Mouse (Mus musculus): Measurements from ENCODE around the gene Hist1h2aa.

The Hist1h2aa gene

DNA sequence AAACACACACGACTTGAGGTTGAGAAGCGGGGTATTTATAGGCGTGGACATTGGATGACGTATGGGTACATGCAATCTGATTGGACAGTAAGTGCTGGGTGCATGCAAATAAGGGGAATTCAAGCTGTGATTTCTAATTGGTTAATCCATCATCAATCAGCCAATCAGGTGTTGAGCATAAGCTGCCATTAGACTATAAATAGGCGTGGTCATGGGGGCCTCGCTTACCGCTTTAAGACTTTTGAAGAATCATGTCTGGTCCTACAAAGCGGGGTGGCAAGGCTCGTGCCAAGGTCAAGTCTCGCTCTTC is at the start of gene Hist1h2aa:
Gene Hist1h2aa, plus strand, starts transcription at position 252 of the 310 bp plus-strand sequence.
- CTCF ChIA-PET: no interaction called here

GRCm38 (mm10) chr13:23885540-23885939 is 48.7 kb upstream of the Hist1h2aa start:
- CTCF ChIA-PET: interaction anchor here (0.7 to 0.8 kb wide), 2 partner anchors 54 to 65 kb away, joined by 7 to 9 read pairs; no protein-coding TSS in a partner anchor

DNA sequence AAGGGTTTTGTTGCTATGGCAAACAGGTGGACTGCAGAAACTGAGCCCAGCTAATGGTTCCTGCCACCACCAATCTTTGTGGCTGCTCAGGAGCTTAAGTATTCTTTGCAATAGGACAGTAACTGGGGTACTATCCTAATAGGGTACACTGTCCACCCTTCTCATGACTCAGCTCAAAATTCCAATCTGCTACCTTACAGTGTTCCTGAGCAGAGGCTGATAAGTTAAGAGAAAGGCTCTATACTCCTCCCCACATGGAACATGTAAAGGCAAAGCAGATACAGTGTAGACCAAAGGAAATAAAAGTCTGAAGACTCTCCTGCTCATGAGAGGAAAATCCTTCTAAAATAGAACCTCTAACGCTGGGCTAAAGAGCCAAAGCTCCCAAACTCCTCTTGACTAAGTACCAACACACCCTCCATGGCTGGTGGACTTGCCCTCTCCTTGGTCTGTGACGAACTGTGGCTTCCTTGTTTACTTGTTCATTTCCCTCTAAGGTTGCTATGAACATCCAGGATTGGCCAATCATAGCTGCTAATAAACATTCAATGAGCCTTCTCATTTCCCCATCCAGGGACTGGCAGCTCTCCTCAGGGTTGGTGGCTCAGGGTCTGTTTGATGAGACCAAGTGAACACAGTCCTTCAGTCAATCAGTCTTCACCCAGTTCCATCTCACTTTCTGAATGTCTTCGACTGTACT is 47.1 kb upstream of the Hist1h2aa start:
- CTCF ChIA-PET: interaction anchor here (0.7 kb wide), 2 partner anchors 12 to 24 kb away, joined by 5 to 6 read pairs; no protein-coding TSS in a partner anchor

GRCm38 (mm10) chr13:23889011-23889605 is 45.2 kb upstream of the Hist1h2aa start:
- CTCF ChIA-PET: no interaction called here

DNA sequence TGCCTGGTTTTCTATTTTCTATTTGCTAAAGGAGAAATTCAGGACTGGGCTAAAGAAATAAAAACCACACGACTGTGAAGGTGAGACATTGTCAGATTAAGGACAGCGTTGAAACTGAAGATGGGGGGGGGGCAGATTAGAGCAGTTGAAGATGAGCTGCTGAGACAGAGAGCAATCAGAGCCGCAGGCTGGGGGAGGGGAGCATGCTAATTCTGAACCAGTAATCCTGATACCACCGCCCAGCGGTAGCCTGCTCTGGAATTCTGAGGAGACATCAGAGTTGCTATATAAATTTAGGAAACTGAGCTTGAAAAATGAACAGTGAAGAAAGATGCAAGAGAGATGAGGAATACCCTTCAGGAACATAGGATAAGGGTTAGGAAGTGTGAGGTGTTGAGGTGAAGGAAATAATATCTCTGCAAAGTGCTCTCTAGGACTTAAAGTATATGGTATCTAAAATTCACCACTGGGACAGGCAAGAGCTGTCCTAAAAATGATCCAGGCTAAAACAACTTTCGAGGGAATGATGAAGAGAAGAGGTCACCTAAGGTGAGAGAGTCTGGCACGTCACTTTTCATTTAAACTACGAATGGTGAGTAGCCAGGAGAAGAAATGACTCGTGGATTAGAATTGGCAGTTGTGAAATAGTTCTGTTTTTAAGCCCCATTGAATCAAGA is 41.5 kb upstream of the Hist1h2aa start:
- CTCF ChIA-PET: no interaction called here

- CTCF ChIA-PET: no interaction called here
These were observed 41.0 kb upstream of the Hist1h2aa start for GRCm38 (mm10) chr13:23893269-23893593.

DNA sequence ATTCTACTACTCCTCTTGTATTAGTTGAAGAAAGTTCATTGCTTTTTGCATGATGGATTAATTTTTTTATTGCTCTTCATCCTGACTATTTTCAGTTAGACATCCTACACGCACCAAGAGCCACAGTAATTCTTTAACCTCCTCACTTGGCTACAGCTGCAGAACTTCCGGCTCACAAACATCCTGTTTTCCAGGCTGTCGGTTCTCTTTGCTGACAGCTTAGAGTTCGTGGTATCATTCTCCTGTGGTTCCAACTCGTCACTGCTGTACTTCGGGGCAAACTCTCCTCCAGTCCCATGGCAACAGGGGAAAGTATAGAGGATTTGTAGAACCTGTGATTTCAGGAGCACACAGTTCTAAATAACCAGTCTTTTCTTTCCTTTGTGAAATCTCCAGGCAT is 36.0 kb upstream of the Hist1h2aa start:
- CTCF ChIA-PET: interaction anchor here (0.5 to 1.2 kb wide), 2 partner anchors 10 to 15 kb away, joined by 3 to 4 read pairs; no protein-coding TSS in a partner anchor

GRCm38 (mm10) chr13:23906906-23907305 is 27.4 kb upstream of the Hist1h2aa start:
- CTCF ChIA-PET: no interaction called here

- CTCF ChIA-PET: no interaction called here
These were observed 24.1 kb upstream of the Hist1h2aa start for GRCm38 (mm10) chr13:23910121-23910520.

DNA sequence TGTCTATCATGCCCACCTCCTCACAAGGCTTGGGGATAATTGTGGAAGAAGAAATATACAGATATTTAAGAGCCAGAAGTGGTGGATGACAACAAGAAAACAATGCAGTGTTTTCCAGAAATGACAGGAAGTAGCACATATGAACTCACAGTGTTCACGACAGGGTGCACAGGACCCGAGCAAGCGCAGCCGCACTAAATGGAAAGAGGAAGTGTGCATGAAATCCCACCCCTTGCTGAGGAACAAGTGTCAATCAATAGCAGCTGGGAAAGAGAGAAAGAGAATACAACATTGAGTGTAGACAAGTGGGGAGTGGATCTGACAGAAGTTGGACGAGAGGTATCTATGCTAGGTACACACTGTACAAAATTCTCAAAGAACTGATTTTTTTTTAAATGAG is 22.9 kb upstream of the Hist1h2aa start:
- CTCF ChIA-PET: interaction anchor here (0.6 kb wide), 2 partner anchors 24 to 748 kb away, joined by 4 to 6 read pairs; no protein-coding TSS in a partner anchor

- CTCF ChIA-PET: interaction anchor here (1.2 kb wide), 1 partner anchor 15 kb away, joined by 3 read pairs; no protein-coding TSS in a partner anchor
These were observed 20.4 kb upstream of the Hist1h2aa start for GRCm38 (mm10) chr13:23913791-23914306.

GRCm38 (mm10) chr13:23914376-23915167 is 19.7 kb upstream of the Hist1h2aa start, which contains the start of gene Slc17a4:
TSS of gene Slc17a4 (minus strand) at chr13:23915009.
- CTCF ChIA-PET: no interaction called here

DNA sequence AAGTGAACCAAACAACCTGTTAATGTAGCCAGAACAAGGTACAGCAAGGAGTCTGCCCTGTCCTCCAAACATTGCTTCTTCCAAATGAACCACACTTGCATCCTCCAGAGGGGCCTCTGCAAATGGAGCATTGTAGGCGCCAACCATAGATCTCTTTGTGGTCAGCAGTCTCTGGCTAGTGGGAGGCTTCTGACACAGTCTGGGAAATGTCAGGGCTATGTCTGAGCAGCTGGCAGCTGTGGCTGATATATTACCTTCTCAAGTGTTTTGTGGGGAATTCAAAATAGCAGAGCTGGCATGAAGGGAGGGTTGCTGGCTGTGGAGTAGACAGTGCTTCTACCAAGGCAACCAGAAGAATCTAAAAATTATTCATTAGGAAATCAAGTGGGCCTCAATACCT is 18.1 kb upstream of the Hist1h2aa start:
- CTCF ChIA-PET: no interaction called here

DNA sequence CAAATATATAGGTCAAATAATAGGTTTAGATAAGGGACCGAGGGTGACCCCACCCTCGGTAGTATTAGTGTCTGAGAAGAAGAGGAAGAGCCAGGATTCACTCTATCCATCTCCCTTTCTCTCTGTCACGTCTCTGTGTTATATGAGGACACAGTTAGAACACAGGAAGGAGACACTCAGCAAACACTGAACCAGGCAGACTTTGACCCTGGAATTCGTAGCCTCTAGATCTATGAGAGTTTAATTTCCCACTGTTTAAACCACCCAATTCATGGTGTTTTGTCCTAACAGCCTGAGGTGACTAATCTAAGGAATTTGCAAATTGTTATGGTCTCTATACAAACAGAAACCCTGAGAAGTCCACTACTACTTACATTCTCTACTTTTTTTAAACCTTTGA is 16.6 kb upstream of the Hist1h2aa start:
- CTCF ChIA-PET: no interaction called here

GRCm38 (mm10) chr13:23925792-23926191 is 8.5 kb upstream of the Hist1h2aa start:
- CTCF ChIA-PET: no interaction called here

DNA sequence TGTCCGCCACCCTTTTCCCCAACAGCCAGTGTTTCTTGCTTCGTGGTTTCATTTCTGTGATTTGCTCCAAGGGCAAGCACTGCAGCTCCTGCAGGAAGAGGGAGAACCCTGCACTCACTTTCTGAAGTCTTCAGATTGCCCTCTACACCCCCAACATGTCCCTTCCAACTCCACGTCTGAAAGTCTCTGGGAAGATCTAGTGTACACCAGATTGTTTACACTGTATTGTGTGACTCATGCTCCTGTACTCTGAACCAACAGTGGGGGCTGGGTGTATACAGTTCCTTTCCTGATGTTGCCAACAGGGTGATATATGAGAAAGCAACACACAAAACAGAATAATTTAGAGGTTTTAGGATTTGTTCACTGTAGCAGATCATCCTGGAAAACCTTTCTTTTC is 5.6 kb upstream of the Hist1h2aa start:
- CTCF ChIA-PET: interaction anchor here (0.6 kb wide), 2 partner anchors 22 to 487 kb away, joined by 5 read pairs; no protein-coding TSS in a partner anchor

- CTCF ChIA-PET: no interaction called here
These were observed 3.8 kb upstream of the Hist1h2aa start for GRCm38 (mm10) chr13:23930461-23930860.

GRCm38 (mm10) chr13:23930904-23931303 is 3.4 kb upstream of the Hist1h2aa start:
- CTCF ChIA-PET: interaction anchor here (0.6 to 0.7 kb wide), 2 partner anchors 34 to 35 kb away, joined by 4 to 8 read pairs; no protein-coding TSS in a partner anchor

GRCm38 (mm10) chr13:23933421-23934210 is 646 bp upstream of the Hist1h2aa start, which contains the start of gene Hist1h2ba:
TSS of gene Hist1h2ba (minus strand) at chr13:23934156.
- CTCF ChIA-PET: interaction anchor here (0.7 kb wide), 1 partner anchor 19 kb away, joined by 4 read pairs; no protein-coding TSS in a partner anchor

- CTCF ChIA-PET: no interaction called here
These were observed 4.4 kb downstream of the Hist1h2aa start for GRCm38 (mm10) chr13:23938699-23939098.

- CTCF ChIA-PET: interaction anchor here (0.5 to 0.6 kb wide), 2 partner anchors 17 to 24 kb away, joined by 3 to 4 read pairs; no protein-coding TSS in a partner anchor
These were observed 6.0 kb downstream of the Hist1h2aa start for GRCm38 (mm10) chr13:23940291-23940690.
